Mouse (Mus musculus) midbrain, embryonic 13.5 days (tissue): ENCODE results near the gene Bicdl1. TPM values are rescaled to one million over a fixed set of nuclear protein-coding genes. Genes with fewer than 3 reads are reported as not detected.
A peak's percentile ranks its signal among the peaks of the same experiment; 100 is the strongest.

ENCODE experiments used
- ATAC-seq: fragments of 200-750 bp; cut with Nextera tagmentation; 2 replicates; pipeline ENCODE4 v1.8.0; 2017; ENCODE audit warnings: mild to moderate bottlenecking, moderate TSS enrichment, moderate library complexity
- H3K27ac ChIP-seq: fragments of 300-500 bp; sonication (generic); 2 replicates; pipeline ENCODE4 v1.5.1; 2015; ENCODE audit warnings: inconsistent platforms, mild to moderate bottlenecking, moderate library complexity
- H3K27me3 ChIP-seq: fragments of 300-500 bp; sonication (generic); 2 replicates; pipeline ENCODE4 v1.6.1; 2015; ENCODE audit warnings: mild to moderate bottlenecking, inconsistent platforms
- H3K36me3 ChIP-seq: fragments of 300-500 bp; sonication (generic); 2 replicates; pipeline ENCODE4 v1.6.1; 2015; ENCODE audit warnings: mild to moderate bottlenecking, inconsistent platforms
- H3K4me1 ChIP-seq: fragments of 300-500 bp; sonication (generic); replicated peaks from 2 replicates; pipeline ENCODE4 v1.6.1; 2015; ENCODE audit warnings: inconsistent platforms
- H3K4me2 ChIP-seq: fragments of 300-500 bp; sonication (generic); replicated peaks from 2 replicates; pipeline ENCODE4 v1.6.1; 2015; ENCODE audit warnings: moderate library complexity, mild to moderate bottlenecking, inconsistent platforms
- H3K4me3 ChIP-seq: fragments of 300-500 bp; sonication (generic); replicated peaks from 2 replicates; pipeline ENCODE4 v1.5.1; 2015; ENCODE audit warnings: mild to moderate bottlenecking, inconsistent platforms
- H3K9ac ChIP-seq: fragments of 300-500 bp; sonication (generic); replicated peaks from 2 replicates; pipeline ENCODE4 v1.6.1; 2015; ENCODE audit warnings: mild to moderate bottlenecking, inconsistent platforms
- H3K9me3 ChIP-seq: fragments of 300-500 bp; sonication (generic); 2 replicates; pipeline ENCODE4 v1.6.1; 2016; ENCODE audit warnings: mild to moderate bottlenecking, inconsistent platforms
- WGBS: fragments of 180-500 bp; shearing (Covaris S2); methylation state at CpG from one replicate; pipeline ENCODE4 v1.1.7; 2015; 5-methylcytosine and 5-hydroxymethylcytosine counted together
- polyA plus RNA-seq: library from polyadenylated mRNA; unstranded; fragments of >200 nt; fragmentation: Nextera tagmentation; extraction: Ambion mirVana; gene quantifications from 2 replicates; pipeline ENCODE4 v1.2.1, GENCODE M21; 2015

Gene Bicdl1
- polyA plus RNA-seq, 1 experiment from 2014 or later: 28.7 TPM

- Histone ChIP-seq H3K27me3 (no peaks in the 10 kb centered on the region), H3K4me3 (no peak overlapping the region), H3K36me3 (no peaks in the 10 kb centered on the region), H3K4me2 (no peak overlapping the region), H3K4me1 (peaks cover 25% of the 10 kb centered on the region), H3K9ac (no peak overlapping the region), H3K27ac (no peak overlapping the region), H3K9me3 (no peaks in the 10 kb centered on the region)
- WGBS: 78% methylated on average over 5 of the region's 5 CpGs
- ATAC-seq: no peak
Observed at GRCm38 (mm10) chr5:115696811-115697210, 34.6 kb downstream of the Bicdl1 start.

- 41% methylated on average over 6 of the region's 6 CpGs for WGBS
- H3K27ac ChIP-seq: no peak overlapping the region; the same call in 1 of the 2 replicates
- H3K9ac ChIP-seq: no peak overlapping the region
- no peak for ATAC-seq
- no peaks in the 10 kb centered on the region for H3K9me3 ChIP-seq
- no peak overlapping the region for H3K4me3 ChIP-seq
- H3K4me2 ChIP-seq: no peak overlapping the region
- no peaks in the 10 kb centered on the region for H3K36me3 ChIP-seq
- H3K4me1 ChIP-seq: peaks cover 22% of the 10 kb centered on the region
- H3K27me3 ChIP-seq: no peaks in the 10 kb centered on the region
Observed at GRCm38 (mm10) chr5:115695191-115695770, 36.1 kb downstream of the Bicdl1 start.

- Histone ChIP-seq H3K4me2 (no peak overlapping the region), H3K27ac (no peak overlapping the region), H3K4me3 (no peak overlapping the region), H3K9me3 (no peaks in the 10 kb centered on the region), H3K9ac (no peak overlapping the region), H3K36me3 (no peaks in the 10 kb centered on the region), H3K27me3 (no peaks in the 10 kb centered on the region), H3K4me1 (peaks cover 17% of the 10 kb centered on the region)
- no peak for ATAC-seq
- 44% methylated on average over 3 of the region's 3 CpGs for WGBS
Observed at GRCm38 (mm10) chr5:115693271-115693670, 38.1 kb downstream of the Bicdl1 start.

- no peak overlapping the region for H3K27ac ChIP-seq
- H3K9ac ChIP-seq: no peak overlapping the region
- peaks cover 16% of the 10 kb centered on the region for H3K4me1 ChIP-seq
- no peaks in the 10 kb centered on the region for H3K9me3 ChIP-seq
- no peaks in the 10 kb centered on the region for H3K27me3 ChIP-seq
- no peak for ATAC-seq
- H3K36me3 ChIP-seq: no peaks in the 10 kb centered on the region
- H3K4me3 ChIP-seq: no peak overlapping the region
- H3K4me2 ChIP-seq: no peak overlapping the region
- whole genome bisulfite sequencing: 27% methylated on average over 7 of the region's 7 CpGs
Observed at GRCm38 (mm10) chr5:115686716-115687115, 44.7 kb downstream of the Bicdl1 start.

- Histone ChIP-seq H3K9me3 (no peaks in the 10 kb centered on the region), H3K27ac (no peak overlapping the region), H3K4me3 (no peak overlapping the region), H3K4me1 (peaks cover 16% of the 10 kb centered on the region), H3K9ac (no peak overlapping the region), H3K36me3 (no peaks in the 10 kb centered on the region), H3K4me2 (no peak overlapping the region), H3K27me3 (no peaks in the 10 kb centered on the region)
- WGBS: 80% methylated on average over 10 of the region's 10 CpGs
- no peak for ATAC-seq
Observed at GRCm38 (mm10) chr5:115685126-115685525, 46.3 kb downstream of the Bicdl1 start.

GRCm38 (mm10) chr5:115671846-115672245, 59.6 kb downstream of the Bicdl1 start:
- H3K4me3 ChIP-seq: no peak overlapping the region
- H3K27me3 ChIP-seq: no peaks in the 10 kb centered on the region
- no peaks in the 10 kb centered on the region for H3K9me3 ChIP-seq
- H3K27ac ChIP-seq: no peak overlapping the region
- peaks cover 11% of the 10 kb centered on the region for H3K4me1 ChIP-seq
- no peak for ATAC-seq
- WGBS: 71% methylated on average over 8 of the region's 8 CpGs
- no peak overlapping the region for H3K4me2 ChIP-seq
- H3K9ac ChIP-seq: no peak overlapping the region
- peaks cover 4% of the 10 kb centered on the region for H3K36me3 ChIP-seq

- Histone ChIP-seq H3K36me3 (peaks cover 4% of the 10 kb centered on the region), H3K27ac (no peak overlapping the region), H3K4me2 (no peak overlapping the region), H3K9ac (no peak overlapping the region), H3K27me3 (no peaks in the 10 kb centered on the region), H3K4me3 (no peak overlapping the region), H3K4me1 (peaks cover 15% of the 10 kb centered on the region), H3K9me3 (no peaks in the 10 kb centered on the region)
- ATAC-seq: no peak
- WGBS: 75% methylated on average over 2 of the region's 2 CpGs
Observed at GRCm38 (mm10) chr5:115670406-115670805, 61.0 kb downstream of the Bicdl1 start.

- no peaks in the 10 kb centered on the region for H3K27me3 ChIP-seq
- no peak overlapping the region for H3K4me2 ChIP-seq
- H3K4me1 ChIP-seq: peaks cover 15% of the 10 kb centered on the region
- H3K36me3 ChIP-seq: peaks cover 4% of the 10 kb centered on the region
- H3K9ac ChIP-seq: no peak overlapping the region
- ATAC-seq: no peak
- no peak overlapping the region for H3K27ac ChIP-seq
- no peak overlapping the region for H3K4me3 ChIP-seq
- no peaks in the 10 kb centered on the region for H3K9me3 ChIP-seq
- 86% methylated on average over 11 of the region's 11 CpGs for WGBS
Observed at GRCm38 (mm10) chr5:115669974-115670373, 61.4 kb downstream of the Bicdl1 start.

- ATAC-seq: no peak
- WGBS: 77% methylated on average over 12 of the region's 12 CpGs
- no peak overlapping the region for H3K4me3 ChIP-seq
Observed at GRCm38 (mm10) chr5:115668986-115669385, 62.4 kb downstream of the Bicdl1 start.

GRCm38 (mm10) chr5:115667894-115668293, 63.5 kb downstream of the Bicdl1 start:
- 6% methylated on average over 7 of the region's 7 CpGs for WGBS
- Histone ChIP-seq H3K4me2 (no peak overlapping the region), H3K4me3 (no peak overlapping the region), H3K27me3 (no peaks in the 10 kb centered on the region), H3K27ac (no peak overlapping the region), H3K4me1 (peaks cover 15% of the 10 kb centered on the region), H3K36me3 (peaks cover 9% of the 10 kb centered on the region), H3K9ac (no peak overlapping the region), H3K9me3 (no peaks in the 10 kb centered on the region)
- ATAC-seq: no peak

More at GRCm38 (mm10) chr5:115668986-115669385, 62.4 kb downstream of the Bicdl1 start:
- Histone ChIP-seq H3K27me3 (no peaks in the 10 kb centered on the region), H3K9me3 (no peaks in the 10 kb centered on the region), H3K36me3 (peaks cover 4% of the 10 kb centered on the region), H3K4me1 (peaks cover 15% of the 10 kb centered on the region), H3K9ac (no peak overlapping the region), H3K27ac (no peak overlapping the region), H3K4me2 (no peak overlapping the region)

- 65% methylated on average over 8 of the region's 8 CpGs for WGBS
- H3K4me1 ChIP-seq: peaks cover 15% of the 10 kb centered on the region
- H3K4me3 ChIP-seq: no peak overlapping the region
- H3K9ac ChIP-seq: no peak overlapping the region
- no peaks in the 10 kb centered on the region for H3K9me3 ChIP-seq
- no peak overlapping the region for H3K4me2 ChIP-seq
- ATAC-seq: no peak
- H3K27ac ChIP-seq: no peak overlapping the region
- H3K36me3 ChIP-seq: peaks cover 13% of the 10 kb centered on the region
- H3K27me3 ChIP-seq: no peaks in the 10 kb centered on the region
Observed at GRCm38 (mm10) chr5:115667210-115667609, 64.2 kb downstream of the Bicdl1 start.

GRCm38 (mm10) chr5:115666366-115667065, 64.9 kb downstream of the Bicdl1 start:
- Histone ChIP-seq H3K4me1 (peaks cover 15% of the 10 kb centered on the region), H3K36me3 (peaks cover 17% of the 10 kb centered on the region), H3K4me3 (no peak overlapping the region), H3K9me3 (no peaks in the 10 kb centered on the region), H3K27ac (0 out of 2 replicates have a peak overlapping the region, but pooled peaks have one; percentile 21), H3K27me3 (no peaks in the 10 kb centered on the region), H3K4me2 (no peak overlapping the region), H3K9ac (no peak overlapping the region)
- ATAC-seq: no peak
- WGBS: 60% methylated on average over 8 of the region's 8 CpGs
